Mouse (Mus musculus): ENCODE results near the gene Tmem265.

Gene Tmem265

GRCm38 (mm10) chr7:127588901-127589300 lies 27.7 kb downstream of the Tmem265 start:
- no peak for DNase-seq (ENCODE audit: low spot score)

GRCm38 (mm10) chr7:127589637-127590036 lies 28.4 kb downstream of the Tmem265 start:
- no peak for DNase-seq (ENCODE audit: low spot score)

GRCm38 (mm10) chr7:127591108-127591507 lies 29.9 kb downstream of the Tmem265 start:
- DNase-seq (ENCODE audit: low spot score) = no peak

- DNase-seq (ENCODE audit: low spot score) = peak; percentile 33
Observed at GRCm38 (mm10) chr7:127592575-127592974, 31.4 kb downstream of the Tmem265 start.

GRCm38 (mm10) chr7:127596747-127597146 lies 35.6 kb downstream of the Tmem265 start:
- DNase-seq (ENCODE audit: low spot score) = no peak

GRCm38 (mm10) chr7:127600612-127601011 lies 39.4 kb downstream of the Tmem265 start:
- no peak for DNase-seq (ENCODE audit: low spot score)

- no peak for DNase-seq (ENCODE audit: low spot score)
Observed at GRCm38 (mm10) chr7:127601735-127602134, 40.5 kb downstream of the Tmem265 start.

- no peak for DNase-seq (ENCODE audit: low spot score)
Observed at GRCm38 (mm10) chr7:127602903-127603302, 41.7 kb downstream of the Tmem265 start.

GRCm38 (mm10) chr7:127604256-127604655 lies 43.1 kb downstream of the Tmem265 start:
- no peak for DNase-seq (ENCODE audit: low spot score)

GRCm38 (mm10) chr7:127607150-127607549 lies 46.0 kb downstream of the Tmem265 start:
- DNase-seq (ENCODE audit: low spot score) = no peak

GRCm38 (mm10) chr7:127611011-127611410 lies 49.8 kb downstream of the Tmem265 start:
- no peak for DNase-seq (ENCODE audit: low spot score)

GRCm38 (mm10) chr7:127611561-127611960 lies 50.4 kb downstream of the Tmem265 start:
- DNase-seq (ENCODE audit: low spot score) = no peak

- no peak for DNase-seq (ENCODE audit: low spot score)
Observed at GRCm38 (mm10) chr7:127613501-127613900, 52.3 kb downstream of the Tmem265 start.

- DNase-seq (ENCODE audit: low spot score) = no peak
Observed at GRCm38 (mm10) chr7:127614091-127614490, 52.9 kb downstream of the Tmem265 start.

GRCm38 (mm10) chr7:127614511-127614890 lies 53.3 kb downstream of the Tmem265 start:
- DNase-seq (ENCODE audit: low spot score) = peak; percentile 47

GRCm38 (mm10) chr7:127614891-127615843 lies 54.0 kb downstream of the Tmem265 start, which contains the start of gene Zfp629:
TSS of gene Zfp629 (minus strand) at chr7:127615797.
- DNase-seq (ENCODE audit: low spot score) = peak; percentile 55

- no peak for DNase-seq (ENCODE audit: low spot score)
Observed at GRCm38 (mm10) chr7:127616336-127616735, 55.1 kb downstream of the Tmem265 start.

Measured in ovary, adult 18-20 months (tissue).